Mouse (Mus musculus): ENCODE results near the gene Ndufc1. TPM values are rescaled to one million over a fixed set of nuclear protein-coding genes. Genes with fewer than 3 reads are reported as not detected.

The Ndufc1 gene
- polyA plus RNA-seq (2012; rRNA removed), result 126 and 177 TPM in 2 replicates

GRCm38 (mm10) chr3:51408561-51409183, at the start of gene Ndufc1:
Ndufc1 (minus strand) TSS chr3:51408988.

GRCm38 (mm10) chr3:51415098-51416072, 6.6 kb upstream of the Ndufc1 start, which contains the start of gene Naa15:
Naa15 (plus strand) TSS chr3:51415148.

GRCm38 (mm10) chr3:51396219-51397068, 12.3 kb downstream of the Ndufc1 start, which contains the start of gene Mgarp:
Mgarp (minus strand) TSS chr3:51396738.

Other genes with a start within 250 kb of the Ndufc1 start
- 20.2 and 22.3 TPM in 2 replicates for gene Noct, start 184.5 kb downstream of the Ndufc1 start, polyA plus RNA-seq (2012; rRNA removed)
- gene Elf2, start 68.3 kb downstream of the Ndufc1 start, polyA plus RNA-seq (2012; rRNA removed), result 50.6 and 53.6 TPM in 2 replicates
- 244 and 319 TPM in 2 replicates for gene Mgarp, start 12.2 kb downstream of the Ndufc1 start, polyA plus RNA-seq (2012; rRNA removed)
- gene Naa15, start 6.2 kb upstream of the Ndufc1 start, polyA plus RNA-seq (2012; rRNA removed), result 1.6 and 2.3 TPM in 2 replicates
- 11.5 and 12.3 TPM in 2 replicates for gene Rab33b, start 74.9 kb upstream of the Ndufc1 start, polyA plus RNA-seq (2012; rRNA removed)
- gene Setd7, start 151.9 kb upstream of the Ndufc1 start, polyA plus RNA-seq (2012; rRNA removed), result 25.1 and 29.5 TPM in 2 replicates